Mouse (Mus musculus) T-helper 17 cell (primary cell): ENCODE results near the gene Orm3.

Experiments
- in situ Hi-C, 2 experiments: fragments of 300-600 bp; cut with MboI, MseI; formaldehyde crosslinking; loops; 1 replicate in 1 of 2; 2 replicates in 1 of 2; pipeline ENCODE4 v1.15.1; 2025; ENCODE audit warnings: high pct_unique_total_duplicates in 2 of 2

Orm3 gene

GRCm38 (mm10) chr4:63368577-63368976 lies 12.6 kb downstream of the Orm3 start:
- in situ Hi-C loops: no loop called here

DNA sequence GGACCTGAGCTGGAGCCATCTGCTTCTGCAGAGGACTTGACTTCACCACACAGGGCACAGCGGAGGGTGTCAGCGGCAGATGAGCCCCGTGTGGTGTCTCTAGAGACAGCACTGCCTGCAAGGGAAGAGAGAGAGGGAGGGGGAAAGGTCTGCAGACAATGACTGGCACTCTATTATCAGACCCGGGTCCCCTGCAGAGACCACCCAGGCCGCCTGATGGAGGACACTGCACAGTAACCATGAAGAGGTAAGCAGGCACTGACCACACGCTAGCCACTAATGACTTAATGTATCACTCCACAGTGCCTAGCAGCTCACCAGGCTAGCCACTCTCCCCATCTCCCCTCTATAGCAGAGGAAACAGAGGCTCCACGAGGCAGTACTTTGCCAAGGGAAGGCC lies 14.9 kb downstream of the Orm3 start:
- in situ Hi-C loops: loop anchor here (5.0 kb wide), 1 partner anchor 36 kb away; no protein-coding TSS in a partner anchor

DNA sequence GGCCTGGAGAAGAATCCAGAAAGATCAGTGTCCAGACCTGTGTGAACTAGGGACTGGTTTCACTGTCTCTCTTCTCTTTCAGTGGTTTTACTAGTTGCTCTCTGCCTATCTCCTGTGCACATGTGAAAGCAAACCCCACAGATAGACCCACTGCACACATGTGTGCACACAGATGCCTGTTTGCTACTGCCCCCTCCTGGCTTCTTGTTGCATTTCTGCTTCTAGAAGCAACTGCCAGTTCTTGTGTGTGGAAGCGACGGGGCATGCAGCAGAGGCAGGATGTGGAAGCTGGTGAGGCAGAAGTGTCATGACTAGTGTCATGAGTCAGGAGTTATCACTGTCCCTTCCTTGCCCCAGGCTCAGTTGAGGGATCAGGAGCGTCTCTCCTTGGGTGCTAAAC lies 15.9 kb downstream of the Orm3 start:
- in situ Hi-C loops: loop anchor here (5.0 kb wide), 1 partner anchor 35 kb away; no protein-coding TSS in a partner anchor

DNA sequence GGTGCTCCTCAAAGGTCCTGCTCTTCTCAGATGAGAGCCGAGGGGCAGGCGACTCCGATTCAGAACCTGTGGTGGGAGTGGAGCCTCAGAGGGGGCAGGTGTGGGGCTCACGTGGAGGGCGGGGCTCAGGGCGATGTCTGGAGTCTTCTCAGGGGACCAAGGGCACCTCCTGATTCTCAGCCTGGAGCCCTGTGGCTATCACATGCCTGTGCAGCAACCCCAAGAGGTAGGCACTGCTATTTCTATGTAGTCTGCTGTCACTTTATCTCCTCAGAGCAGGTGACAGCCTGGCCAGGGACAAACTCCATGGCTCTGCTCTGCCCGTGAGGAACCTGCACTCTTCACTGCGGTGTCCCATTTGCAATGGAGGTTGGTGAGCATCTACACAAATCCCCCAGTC lies 17.4 kb downstream of the Orm3 start:
- in situ Hi-C loops: loop anchor here (5.0 kb wide), 1 partner anchor 34 kb away; no protein-coding TSS in a partner anchor

- in situ Hi-C loops: loop anchor here (5.0 kb wide), 1 partner anchor 33 kb away; no protein-coding TSS in a partner anchor
Measured at GRCm38 (mm10) chr4:63374331-63374730, 18.4 kb downstream of the Orm3 start.

GRCm38 (mm10) chr4:63375367-63375766 lies 19.4 kb downstream of the Orm3 start:
- in situ Hi-C loops: no loop called here

- in situ Hi-C loops: no loop called here
Measured at GRCm38 (mm10) chr4:63377483-63377882, 21.5 kb downstream of the Orm3 start.

DNA sequence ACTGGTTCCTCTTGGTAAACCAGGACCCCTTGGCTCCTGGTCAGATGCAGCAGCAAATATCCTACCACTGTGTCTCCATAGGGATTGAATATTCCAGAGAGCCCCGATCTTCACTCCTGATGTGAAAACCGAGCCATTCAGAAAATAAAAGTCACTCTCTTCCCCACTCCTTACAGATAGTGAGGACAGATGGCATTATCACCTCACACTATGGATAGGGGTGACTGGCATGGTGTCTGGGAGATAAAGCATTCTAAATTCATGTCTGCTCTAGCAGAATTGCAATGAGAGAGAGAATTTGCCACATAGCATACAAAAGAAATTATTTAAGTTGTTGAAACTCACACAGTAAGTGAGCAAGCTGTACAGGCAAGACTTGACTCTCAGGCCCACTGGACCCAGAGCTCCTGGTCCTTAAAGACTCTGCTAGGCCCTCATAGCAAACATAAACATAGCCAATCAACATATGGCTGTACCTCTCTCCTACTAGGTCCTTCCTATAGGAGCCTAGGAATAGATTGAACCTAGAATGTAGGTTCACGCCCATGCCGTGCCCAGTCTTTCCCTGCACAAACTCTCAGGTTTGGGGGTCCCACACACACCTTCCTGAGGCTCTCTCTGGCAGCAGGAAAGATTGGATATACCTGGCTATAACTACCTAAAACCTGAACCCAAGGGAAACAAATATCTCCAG lies 26.9 kb downstream of the Orm3 start:
- in situ Hi-C loops: no loop called here

- in situ Hi-C loops: no loop called here
Measured at GRCm38 (mm10) chr4:63383474-63383873, 27.5 kb downstream of the Orm3 start.

DNA sequence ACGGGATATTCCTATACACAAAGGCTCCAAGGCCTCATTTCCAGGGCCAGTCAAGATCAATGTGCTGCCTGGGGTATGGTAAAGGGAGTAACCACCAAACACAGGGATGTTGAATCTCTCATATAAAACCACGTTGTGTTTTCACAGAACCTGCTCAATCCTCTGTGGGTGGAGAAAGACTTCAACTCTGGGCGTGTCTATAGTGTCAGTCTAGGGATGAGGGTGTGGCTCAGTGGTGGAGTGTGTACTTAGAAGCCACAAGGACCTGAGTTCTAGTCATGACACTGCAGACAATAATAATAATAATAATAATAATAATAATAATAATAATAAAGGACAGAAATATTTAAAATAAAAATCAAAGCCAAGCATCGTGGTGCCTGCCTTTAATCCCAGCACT lies 28.3 kb downstream of the Orm3 start:
- in situ Hi-C loops: no loop called here

DNA sequence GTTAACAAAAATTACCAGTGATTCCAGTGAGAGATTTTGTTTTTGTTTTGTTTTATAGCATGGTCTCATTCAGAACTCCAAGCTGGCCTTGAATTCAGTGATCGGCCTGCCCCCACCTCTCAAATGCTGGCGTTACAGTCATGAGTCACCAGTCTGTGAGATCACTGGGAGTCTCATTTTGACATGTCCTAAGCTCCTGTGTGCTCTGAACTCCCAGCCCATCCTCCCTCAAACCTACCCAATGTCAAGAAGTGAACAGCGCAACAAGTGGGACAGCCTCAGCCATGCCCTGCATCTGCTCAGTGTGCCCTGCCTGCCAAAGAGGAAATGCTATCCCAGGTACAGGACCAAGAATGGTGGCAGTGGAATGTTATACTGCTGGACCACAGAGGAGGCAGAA lies 29.3 kb downstream of the Orm3 start:
- in situ Hi-C loops: no loop called here

DNA sequence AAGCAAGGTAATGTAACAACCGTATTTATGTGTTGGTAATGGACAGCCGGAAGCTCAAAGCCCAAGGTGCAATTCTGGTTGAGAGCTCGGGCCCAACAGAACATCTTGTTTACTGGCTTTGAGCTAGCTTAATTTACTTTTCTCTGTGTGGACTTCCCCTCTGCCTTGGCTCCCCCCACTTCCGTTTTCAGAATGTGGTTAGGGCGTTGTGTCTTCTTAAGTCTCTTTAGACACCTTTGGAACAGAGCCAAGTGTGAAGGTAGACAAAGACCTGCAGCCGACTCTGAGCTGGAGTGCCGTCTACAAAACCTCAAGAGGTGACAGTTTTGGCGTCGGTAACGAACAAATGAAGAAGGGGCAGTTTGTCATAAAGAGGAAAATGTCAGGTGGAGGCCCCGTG lies 29.8 kb downstream of the Orm3 start:
- in situ Hi-C loops: no loop called here

DNA sequence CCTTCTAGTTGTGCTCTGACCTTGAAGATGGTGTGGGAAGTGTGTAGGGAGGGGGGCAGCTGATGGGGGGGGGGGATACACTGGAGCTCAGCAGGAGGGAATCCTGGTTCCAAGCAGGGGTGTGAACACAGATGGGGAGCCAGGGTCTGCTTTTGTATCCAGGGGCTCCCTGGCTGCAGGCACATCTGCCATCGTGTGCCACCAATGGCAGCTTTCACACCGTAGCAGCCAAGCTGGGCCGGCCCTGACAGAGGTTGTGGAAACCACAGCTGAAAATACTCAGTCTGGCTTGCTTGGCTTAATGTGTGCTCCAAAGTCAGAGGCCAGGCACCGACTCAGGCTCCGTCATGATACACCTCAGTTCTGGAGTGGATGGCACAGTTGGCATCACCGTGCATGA lies 32.1 kb downstream of the Orm3 start:
- in situ Hi-C loops: no loop called here

GRCm38 (mm10) chr4:63389121-63389886 lies 33.3 kb downstream of the Orm3 start:
- in situ Hi-C loops: no loop called here

DNA sequence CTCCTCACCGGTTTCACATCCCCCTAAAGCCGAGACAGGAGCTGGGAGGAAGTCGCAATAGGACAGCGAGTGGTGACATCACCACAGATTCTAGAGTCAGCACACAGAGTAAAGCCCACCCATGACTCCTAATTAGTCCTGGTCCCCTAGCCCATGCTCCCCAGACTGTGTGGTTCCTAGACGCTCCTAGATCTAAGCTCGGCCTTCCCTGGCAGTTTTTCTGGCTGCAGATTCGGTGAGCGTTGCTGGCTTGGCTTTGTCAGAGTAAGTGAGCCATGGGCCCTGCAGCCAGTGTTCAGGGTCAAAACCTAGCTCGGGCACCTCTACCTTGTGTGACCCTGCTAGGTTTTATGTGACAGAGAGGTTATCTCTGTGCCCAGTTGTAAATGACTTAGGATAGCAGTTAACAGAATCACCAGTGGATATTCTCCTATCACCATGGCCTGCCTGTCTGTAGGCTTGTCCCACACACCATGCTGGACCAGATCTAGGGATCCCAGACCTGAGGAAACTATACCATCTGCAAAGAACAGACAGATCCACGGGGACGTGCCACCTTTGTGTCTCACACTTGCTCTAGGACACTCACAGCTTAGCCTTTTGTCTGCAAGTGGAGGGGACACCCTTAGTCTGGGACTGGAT lies 34.0 kb downstream of the Orm3 start:
- in situ Hi-C loops: no loop called here

DNA sequence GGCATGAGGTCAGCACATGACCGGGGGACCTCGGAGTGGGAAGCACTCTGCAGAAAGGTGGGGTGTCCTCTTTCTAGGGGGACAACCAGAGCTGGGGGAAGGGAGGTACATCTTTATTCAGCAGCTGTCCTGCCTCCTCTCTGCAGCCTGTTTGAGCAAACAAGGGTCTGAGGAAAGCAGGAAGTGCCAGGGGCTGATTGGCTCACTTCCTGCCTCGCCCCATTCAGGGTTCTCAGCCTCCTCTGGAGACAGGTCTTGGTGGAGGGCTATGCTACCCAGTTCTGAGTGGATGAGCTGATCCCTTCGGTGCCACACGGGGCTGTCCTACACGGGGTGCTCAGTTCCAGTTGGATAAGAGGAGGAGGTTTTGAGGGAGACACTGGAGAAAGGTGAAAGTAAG lies 35.4 kb downstream of the Orm3 start:
- in situ Hi-C loops: no loop called here

DNA sequence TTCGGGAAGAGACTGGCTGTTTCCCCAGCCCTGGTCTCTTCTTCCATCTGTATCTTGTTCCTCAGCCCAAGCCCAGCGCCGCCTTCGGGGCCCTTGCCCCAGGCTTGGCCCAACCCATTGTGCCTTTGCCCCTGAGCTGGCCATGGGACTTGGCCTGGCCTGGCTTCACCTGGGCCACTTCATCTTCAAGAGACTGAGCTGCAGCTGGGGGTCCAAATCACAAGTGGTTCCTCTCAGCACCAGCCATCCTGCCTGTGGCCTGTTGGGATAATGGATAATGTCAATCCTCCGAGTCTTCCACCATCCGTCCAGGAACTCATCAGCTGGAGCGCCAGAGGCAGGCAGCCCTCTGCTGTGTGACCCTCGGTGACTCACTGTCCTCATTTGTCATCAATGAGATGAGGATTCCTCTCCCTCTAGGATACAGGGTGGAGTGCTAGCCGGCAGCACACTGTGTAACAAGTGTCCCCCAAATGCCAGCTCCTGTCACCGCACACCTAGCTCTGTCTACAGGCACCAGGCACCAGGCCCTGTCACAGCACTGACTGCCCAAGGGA lies 42.1 kb downstream of the Orm3 start:
- in situ Hi-C loops: no loop called here

GRCm38 (mm10) chr4:63398854-63399609 lies 43.1 kb downstream of the Orm3 start:
- in situ Hi-C loops: no loop called here

DNA sequence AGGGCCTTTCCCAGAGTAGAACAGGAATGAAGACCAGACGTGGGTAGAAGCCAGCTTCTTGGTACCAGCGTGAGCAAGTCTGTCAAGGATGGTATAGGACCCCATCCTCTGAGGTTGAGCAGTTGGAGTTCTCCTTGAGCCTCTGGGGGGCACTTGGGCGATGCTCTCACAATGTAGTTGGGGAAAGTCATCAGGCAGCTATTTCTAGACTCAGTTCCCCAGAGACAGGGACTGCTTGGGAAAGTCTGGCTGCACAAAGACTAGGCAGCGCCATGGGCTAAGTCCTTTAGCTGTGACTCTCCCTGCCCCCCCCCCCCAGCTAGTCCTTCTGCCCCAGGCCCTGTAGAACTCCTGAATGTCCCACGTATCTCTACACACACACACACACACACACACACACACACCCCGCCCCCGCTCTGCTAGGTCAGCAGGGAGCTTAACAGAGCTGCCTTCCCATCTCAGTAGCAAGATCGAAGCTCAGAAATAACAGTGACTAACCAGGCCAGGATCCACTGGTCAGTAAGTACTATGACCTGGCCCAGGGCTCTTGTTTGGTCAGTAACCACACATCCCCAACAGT lies 43.8 kb downstream of the Orm3 start:
- in situ Hi-C loops: loop anchor here (5.0 to 10.0 kb wide), 2 partner anchors 98 to 455 kb away; partner anchors contain the start of gene Whrn (in 1 of the 2)

DNA sequence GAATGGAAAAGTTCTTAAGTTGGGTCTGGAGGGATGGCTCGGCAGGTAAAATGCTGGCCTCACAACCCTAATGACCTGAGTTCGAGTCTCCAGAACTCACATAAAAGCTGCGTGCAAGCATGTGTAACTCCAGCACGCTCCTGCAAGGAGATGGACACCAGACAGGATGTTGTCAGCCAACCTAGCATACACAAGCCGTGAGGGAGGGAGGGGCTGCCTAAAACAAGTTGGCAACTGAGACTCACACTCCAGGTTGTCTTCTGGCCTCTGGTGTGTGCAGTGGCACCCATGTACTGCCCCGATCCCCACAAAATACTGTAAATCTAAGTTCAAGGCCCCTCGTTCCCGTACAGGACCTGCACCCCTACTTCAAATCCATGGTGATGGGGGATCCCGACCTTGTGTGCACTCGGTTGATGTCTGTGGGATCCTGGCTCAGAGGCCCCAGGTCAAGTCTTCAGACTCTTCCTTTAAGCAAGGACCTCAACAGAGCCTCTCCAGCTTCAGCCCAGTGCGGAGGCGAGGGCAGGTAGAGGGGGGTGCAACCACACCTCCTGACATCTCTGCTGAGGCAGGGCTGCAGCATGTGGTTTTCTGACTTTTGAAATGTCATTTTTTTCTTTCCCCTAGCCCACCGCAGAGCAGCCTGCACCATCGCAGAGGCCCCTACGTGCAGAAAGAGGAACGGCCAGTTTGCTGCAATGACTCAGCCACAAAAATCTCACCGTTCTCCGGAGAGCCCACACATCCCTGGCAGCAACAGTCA lies 44.8 kb downstream of the Orm3 start:
- in situ Hi-C loops: loop anchor here (5.0 to 10.0 kb wide), 2 partner anchors 97 to 454 kb away; partner anchors contain the start of gene Whrn (in 1 of the 2)
